Mouse (Mus musculus): ENCODE results near the gene Tmem86b. TPM values are rescaled to one million over a fixed set of nuclear protein-coding genes. Genes with fewer than 3 reads are reported as not detected.

The Tmem86b gene
- polyA plus RNA-seq, 1 experiment = 46.0 TPM

GRCm38 (mm10) chr7:4613740-4614403 lies 17.4 kb downstream of the Tmem86b start:
- no peaks in the 10 kb centered on the region for H3K27me3 ChIP-seq (ENCODE audit: control insufficient read depth, insufficient read depth, low read length)
- H3K4me1 ChIP-seq (ENCODE audit: control insufficient read depth, insufficient read depth, low read length) = peaks cover 14% of the 10 kb centered on the region
- no peak for TF ChIP-seq CTCF (IDR thresholded peaks at IDR 0.05; ENCODE audit: control insufficient read depth, insufficient read depth, insufficient replicate concordance, low read depth, low read length)
- no peak for TF ChIP-seq POLR2A (IDR thresholded peaks at IDR 0.05; ENCODE audit: control insufficient read depth, low read depth, low read length)
- H3K4me3 ChIP-seq (ENCODE audit: control insufficient read depth, low read depth, low read length) = no peak overlapping the region
- no peak overlapping the region for H3K27ac ChIP-seq (ENCODE audit: control insufficient read depth, insufficient read depth, low read depth, low read length)
- no peaks in the 10 kb centered on the region for H3K36me3 ChIP-seq (ENCODE audit: control insufficient read depth, insufficient read depth, low read length)

GRCm38 (mm10) chr7:4612956-4613355 lies 18.3 kb downstream of the Tmem86b start:
- TF ChIP-seq CTCF (IDR thresholded peaks at IDR 0.05; ENCODE audit: control insufficient read depth, insufficient read depth, insufficient replicate concordance, low read depth, low read length) (no peak), POLR2A (IDR thresholded peaks at IDR 0.05; ENCODE audit: control insufficient read depth, low read depth, low read length) (no peak)
- Histone ChIP-seq H3K4me3 (ENCODE audit: control insufficient read depth, low read depth, low read length) (no peak overlapping the region), H3K36me3 (ENCODE audit: control insufficient read depth, insufficient read depth, low read length) (no peaks in the 10 kb centered on the region), H3K4me1 (ENCODE audit: control insufficient read depth, insufficient read depth, low read length) (peaks cover 14% of the 10 kb centered on the region), H3K27ac (ENCODE audit: control insufficient read depth, insufficient read depth, low read depth, low read length) (no peak overlapping the region), H3K27me3 (ENCODE audit: control insufficient read depth, insufficient read depth, low read length) (no peaks in the 10 kb centered on the region)

- Histone ChIP-seq H3K4me1 (ENCODE audit: control insufficient read depth, insufficient read depth, low read length) (peaks cover 14% of the 10 kb centered on the region), H3K36me3 (ENCODE audit: control insufficient read depth, insufficient read depth, low read length) (no peaks in the 10 kb centered on the region), H3K27me3 (ENCODE audit: control insufficient read depth, insufficient read depth, low read length) (no peaks in the 10 kb centered on the region), H3K27ac (ENCODE audit: control insufficient read depth, insufficient read depth, low read depth, low read length) (no peak overlapping the region), H3K4me3 (ENCODE audit: control insufficient read depth, low read depth, low read length) (no peak overlapping the region)
- TF ChIP-seq CTCF (IDR thresholded peaks at IDR 0.05; ENCODE audit: control insufficient read depth, insufficient read depth, insufficient replicate concordance, low read depth, low read length) = no peak
- TF ChIP-seq POLR2A (IDR thresholded peaks at IDR 0.05; ENCODE audit: control insufficient read depth, low read depth, low read length) = no peak
Measured at GRCm38 (mm10) chr7:4612386-4612785, 18.8 kb downstream of the Tmem86b start.

- no peak for TF ChIP-seq POLR2A (IDR thresholded peaks at IDR 0.05; ENCODE audit: control insufficient read depth, low read depth, low read length)
- no peak for TF ChIP-seq CTCF (IDR thresholded peaks at IDR 0.05; ENCODE audit: control insufficient read depth, insufficient read depth, insufficient replicate concordance, low read depth, low read length)
- H3K27ac ChIP-seq (ENCODE audit: control insufficient read depth, insufficient read depth, low read depth, low read length) = no peak overlapping the region
- no peaks in the 10 kb centered on the region for H3K27me3 ChIP-seq (ENCODE audit: control insufficient read depth, insufficient read depth, low read length)
- H3K4me1 ChIP-seq (ENCODE audit: control insufficient read depth, insufficient read depth, low read length) = peaks cover 14% of the 10 kb centered on the region
- no peaks in the 10 kb centered on the region for H3K36me3 ChIP-seq (ENCODE audit: control insufficient read depth, insufficient read depth, low read length)
- no peak overlapping the region for H3K4me3 ChIP-seq (ENCODE audit: control insufficient read depth, low read depth, low read length)
Measured at GRCm38 (mm10) chr7:4611921-4612341, 19.3 kb downstream of the Tmem86b start.

GRCm38 (mm10) chr7:4611511-4611910 lies 19.7 kb downstream of the Tmem86b start:
- Histone ChIP-seq H3K4me1 (ENCODE audit: control insufficient read depth, insufficient read depth, low read length) (peaks cover 14% of the 10 kb centered on the region), H3K4me3 (ENCODE audit: control insufficient read depth, low read depth, low read length) (no peak overlapping the region), H3K27ac (ENCODE audit: control insufficient read depth, insufficient read depth, low read depth, low read length) (no peak overlapping the region), H3K27me3 (ENCODE audit: control insufficient read depth, insufficient read depth, low read length) (no peaks in the 10 kb centered on the region), H3K36me3 (ENCODE audit: control insufficient read depth, insufficient read depth, low read length) (no peaks in the 10 kb centered on the region)
- no peak for TF ChIP-seq CTCF (IDR thresholded peaks at IDR 0.05; ENCODE audit: control insufficient read depth, insufficient read depth, insufficient replicate concordance, low read depth, low read length)
- TF ChIP-seq POLR2A (IDR thresholded peaks at IDR 0.05; ENCODE audit: control insufficient read depth, low read depth, low read length) = no peak

- Histone ChIP-seq H3K4me3 (ENCODE audit: control insufficient read depth, low read depth, low read length) (no peak overlapping the region), H3K36me3 (ENCODE audit: control insufficient read depth, insufficient read depth, low read length) (no peaks in the 10 kb centered on the region), H3K27ac (ENCODE audit: control insufficient read depth, insufficient read depth, low read depth, low read length) (no peak overlapping the region), H3K27me3 (ENCODE audit: control insufficient read depth, insufficient read depth, low read length) (no peaks in the 10 kb centered on the region), H3K4me1 (ENCODE audit: control insufficient read depth, insufficient read depth, low read length) (peaks cover 14% of the 10 kb centered on the region)
- TF ChIP-seq POLR2A (IDR thresholded peaks at IDR 0.05; ENCODE audit: control insufficient read depth, low read depth, low read length) = no peak
- no peak for TF ChIP-seq CTCF (IDR thresholded peaks at IDR 0.05; ENCODE audit: control insufficient read depth, insufficient read depth, insufficient replicate concordance, low read depth, low read length)
Measured at GRCm38 (mm10) chr7:4608002-4608401, 23.2 kb downstream of the Tmem86b start.

- Histone ChIP-seq H3K27me3 (ENCODE audit: control insufficient read depth, insufficient read depth, low read length) (no peaks in the 10 kb centered on the region), H3K36me3 (ENCODE audit: control insufficient read depth, insufficient read depth, low read length) (no peaks in the 10 kb centered on the region), H3K27ac (ENCODE audit: control insufficient read depth, insufficient read depth, low read depth, low read length) (no peak within 1 kb of the TSS), H3K4me1 (ENCODE audit: control insufficient read depth, insufficient read depth, low read length) (no peaks in the 10 kb centered on the region), H3K4me3 (ENCODE audit: control insufficient read depth, low read depth, low read length) (no peak within 1 kb of the TSS)
- TF ChIP-seq POLR2A (IDR thresholded peaks at IDR 0.05; ENCODE audit: control insufficient read depth, low read depth, low read length) (no peak), CTCF (IDR thresholded peaks at IDR 0.05; ENCODE audit: control insufficient read depth, insufficient read depth, insufficient replicate concordance, low read depth, low read length) (no peak)
Measured at GRCm38 (mm10) chr7:4603873-4604272, 27.3 kb downstream of the Tmem86b start, which contains the start of gene Ptprh. TSS of gene Ptprh (minus strand) at chr7:4604041.
